Mouse (Mus musculus): ENCODE results near the gene Usp43.

DNA sequence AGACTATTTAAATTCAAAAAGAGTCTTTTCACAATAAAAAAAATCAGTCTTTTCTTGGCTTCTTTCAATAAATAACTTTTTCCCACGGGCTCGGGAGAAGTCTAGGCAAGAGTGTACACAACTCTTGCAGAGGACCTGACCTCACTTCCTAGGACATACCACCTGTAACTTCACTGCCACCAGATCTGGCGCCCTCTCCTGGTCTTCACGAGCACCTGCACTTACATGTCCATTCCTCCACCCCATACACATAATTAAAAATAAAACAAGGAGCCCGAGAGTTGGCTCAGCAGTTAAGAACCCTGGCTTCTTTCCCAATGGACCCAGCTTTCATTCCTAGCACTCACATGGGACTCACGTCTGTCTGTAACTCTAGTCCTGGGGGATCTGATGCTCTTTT lies 42.2 kb upstream of the Usp43 start:
- TF ChIP-seq GATA1 (IDR thresholded peaks at IDR 0.05; ENCODE audit: low read length) = no peak
- no peak for TF ChIP-seq TAL1 (IDR thresholded peaks at IDR 0.05; ENCODE audit: low read length)

All from erythroblast, embryonic 14.5 days (primary cell).